Mouse (Mus musculus) limb, embryonic 12.5 days (tissue): Measurements from ENCODE around the gene Slc24a3. TPM values are rescaled to one million over a fixed set of nuclear protein-coding genes. Genes with fewer than 3 reads are reported as not detected.
A peak's percentile ranks its signal among the peaks of the same experiment; 100 is the strongest.

ENCODE experiments used
- ATAC-seq: fragments of 200-750 bp; cut with Nextera tagmentation; 2 replicates; pipeline ENCODE4 v1.8.0; 2017; ENCODE audit warnings: low read depth, moderate TSS enrichment; ENCODE audit not compliant: insufficient number of reproducible peaks, insufficient read depth, low FRiP score, low TSS enrichment
- H3K27ac ChIP-seq: fragments of 300-500 bp; sonication (generic); 2 replicates; pipeline ENCODE4 v1.5.1; 2016; ENCODE audit warnings: mild to moderate bottlenecking, moderate library complexity
- H3K27me3 ChIP-seq: fragments of 300-500 bp; sonication (generic); 2 replicates; pipeline ENCODE4 v1.6.1; 2016; ENCODE audit warnings: mild to moderate bottlenecking, moderate library complexity
- H3K36me3 ChIP-seq: fragments of 300-500 bp; sonication (generic); 2 replicates; pipeline ENCODE4 v1.6.1; 2016; ENCODE audit warnings: mild to moderate bottlenecking, moderate library complexity
- H3K4me1 ChIP-seq: fragments of 300-500 bp; sonication (generic); replicated peaks from 2 replicates; pipeline ENCODE4 v1.6.1; 2016
- H3K4me2 ChIP-seq: fragments of 300-500 bp; sonication (generic); 2 replicates; pipeline ENCODE4 v1.6.1; 2016; ENCODE audit warnings: mild to moderate bottlenecking, moderate library complexity
- H3K4me3 ChIP-seq: fragments of 300-500 bp; sonication (generic); replicated peaks from 2 replicates; pipeline ENCODE4 v1.5.1; 2016; ENCODE audit warnings: mild to moderate bottlenecking
- H3K9ac ChIP-seq: fragments of 300-500 bp; sonication (generic); replicated peaks from 2 replicates; pipeline ENCODE4 v1.6.1; 2016; ENCODE audit warnings: mild to moderate bottlenecking, moderate library complexity
- H3K9me3 ChIP-seq: fragments of 300-500 bp; sonication (generic); 2 replicates; pipeline ENCODE4 v1.6.1; 2016; ENCODE audit warnings: mild to moderate bottlenecking, moderate library complexity
- WGBS: fragments of 180-500 bp; shearing (Covaris S2); methylation state at CpG from one replicate; pipeline ENCODE4 v1.1.7; 2016; 5-methylcytosine and 5-hydroxymethylcytosine counted together
- polyA plus RNA-seq: library from polyadenylated mRNA; unstranded; fragments of >200 nt; fragmentation: Nextera tagmentation; extraction: Ambion mirVana; gene quantifications from 2 replicates; pipeline ENCODE4 v1.2.1, GENCODE M21; 2016

The Slc24a3 gene
- polyA plus RNA-seq, 1 experiment from 2014 or later = 1.3 TPM

GRCm38 (mm10) chr2:145401996-145402395 is 234.4 kb downstream of the Slc24a3 start:
- Histone ChIP-seq H3K9ac (no peak overlapping the region), H3K4me3 (no peak overlapping the region), H3K9me3 (no peaks in the 10 kb centered on the region), H3K36me3 (no peaks in the 10 kb centered on the region), H3K27ac (no peak overlapping the region), H3K4me2 (no peak overlapping the region), H3K4me1 (peaks cover 20% of the 10 kb centered on the region), H3K27me3 (no peaks in the 10 kb centered on the region)
- WGBS = 74% methylated on average over 2 of the region's 2 CpGs
- ATAC-seq = no peak

DNA sequence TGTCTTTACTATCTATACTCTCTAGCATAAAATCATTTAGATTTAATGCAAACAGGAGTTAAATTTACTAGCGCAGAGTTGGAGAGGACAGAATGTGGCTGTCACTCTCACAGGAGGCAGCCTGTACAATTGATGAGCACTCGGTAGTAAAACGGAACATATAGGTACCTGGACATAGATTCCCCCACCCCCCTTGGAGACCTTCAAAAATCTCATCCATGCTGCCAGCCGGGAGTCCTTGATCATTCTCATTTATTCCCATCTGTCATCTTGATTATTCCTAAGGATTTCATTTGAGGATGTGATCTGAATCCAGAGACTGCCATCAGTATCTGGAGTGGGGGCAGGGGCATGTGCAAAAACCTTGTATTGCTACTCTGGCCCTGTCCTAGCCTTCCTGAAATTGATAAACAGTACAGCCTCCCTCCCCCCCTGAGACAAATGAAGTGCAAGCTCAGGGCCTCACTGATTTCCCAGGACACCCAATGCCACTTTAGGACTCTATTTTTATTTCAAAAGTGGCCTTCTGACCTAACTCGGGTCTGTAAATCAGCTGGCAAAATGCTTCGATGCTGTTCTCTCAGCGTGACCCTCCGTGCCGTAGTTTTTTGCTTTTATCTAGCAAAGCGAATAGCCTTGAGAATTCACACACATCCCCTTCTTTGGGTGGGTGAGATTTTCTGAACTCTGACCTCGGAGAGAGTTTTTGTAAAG is 237.4 kb downstream of the Slc24a3 start:
- Histone ChIP-seq H3K4me1 (peaks cover 13% of the 10 kb centered on the region), H3K9ac (no peak overlapping the region), H3K27ac (no peak overlapping the region), H3K4me2 (no peak overlapping the region), H3K9me3 (no peaks in the 10 kb centered on the region), H3K36me3 (no peaks in the 10 kb centered on the region), H3K4me3 (no peak overlapping the region), H3K27me3 (no peaks in the 10 kb centered on the region)
- ATAC-seq = no peak
- 52% methylated on average over 11 of the region's 11 CpGs for WGBS

GRCm38 (mm10) chr2:145405746-145406145 is 238.2 kb downstream of the Slc24a3 start:
- no peak overlapping the region for H3K4me3 ChIP-seq
- 24% methylated on average over 4 of the region's 4 CpGs for WGBS
- H3K4me2 ChIP-seq = no peak overlapping the region
- H3K4me1 ChIP-seq = peaks cover 13% of the 10 kb centered on the region
- H3K9me3 ChIP-seq = no peaks in the 10 kb centered on the region
- no peak for ATAC-seq
- no peaks in the 10 kb centered on the region for H3K36me3 ChIP-seq
- no peaks in the 10 kb centered on the region for H3K27me3 ChIP-seq
- H3K27ac ChIP-seq = no peak overlapping the region
- no peak overlapping the region for H3K9ac ChIP-seq

DNA sequence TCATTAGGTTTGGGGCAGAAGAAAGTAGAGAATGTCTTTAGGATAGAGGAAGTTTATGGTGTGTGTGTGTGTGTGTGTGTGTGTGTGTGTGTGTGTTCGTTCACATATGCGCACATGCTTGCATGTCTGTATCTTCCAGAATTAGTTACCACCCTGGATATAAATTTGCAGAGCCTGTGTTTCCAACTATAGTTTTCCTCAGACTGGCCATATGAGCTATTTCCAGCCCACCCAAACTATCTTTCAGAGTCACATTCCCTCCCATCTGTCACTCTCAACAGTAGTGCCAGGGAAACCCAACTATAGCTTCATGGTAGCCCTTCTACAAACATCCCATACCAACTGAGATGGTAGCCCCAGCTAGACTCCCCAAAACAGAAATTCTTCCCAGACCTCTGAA is 250.2 kb downstream of the Slc24a3 start:
- Histone ChIP-seq H3K4me2 (no peak overlapping the region), H3K4me1 (peaks cover 6% of the 10 kb centered on the region; the same call in 1 of the 2 replicates), H3K4me3 (no peak overlapping the region), H3K36me3 (no peaks in the 10 kb centered on the region), H3K27me3 (no peaks in the 10 kb centered on the region), H3K9ac (no peak overlapping the region), H3K9me3 (no peaks in the 10 kb centered on the region), H3K27ac (no peak overlapping the region)
- WGBS = 87% methylated on average over 2 of the region's 2 CpGs
- no peak for ATAC-seq

- H3K9me3 ChIP-seq = no peaks in the 10 kb centered on the region
- H3K36me3 ChIP-seq = no peaks in the 10 kb centered on the region
- no peak overlapping the region for H3K9ac ChIP-seq
- no peak overlapping the region for H3K27ac ChIP-seq
- ATAC-seq = no peak
- no peaks in the 10 kb centered on the region for H3K27me3 ChIP-seq
- no peak overlapping the region for H3K4me2 ChIP-seq
- H3K4me1 ChIP-seq = peaks cover 6% of the 10 kb centered on the region; the same call in 1 of the 2 replicates
- no peak overlapping the region for H3K4me3 ChIP-seq
- 75% methylated on average over 2 of the region's 2 CpGs for WGBS
These were observed 251.5 kb downstream of the Slc24a3 start for GRCm38 (mm10) chr2:145419078-145419477.

- Histone ChIP-seq H3K36me3 (no peaks in the 10 kb centered on the region), H3K27ac (no peak overlapping the region), H3K9ac (no peak overlapping the region), H3K27me3 (no peaks in the 10 kb centered on the region), H3K4me3 (no peak overlapping the region), H3K9me3 (no peaks in the 10 kb centered on the region), H3K4me1 (peaks cover 6% of the 10 kb centered on the region; the same call in 1 of the 2 replicates), H3K4me2 (no peak overlapping the region)
- WGBS = 74% methylated on average over 5 of the region's 5 CpGs
- 0 out of 2 replicates have a peak, but pooled peaks have one; percentile 6 for ATAC-seq
These were observed 253.7 kb downstream of the Slc24a3 start for GRCm38 (mm10) chr2:145420967-145421888.

DNA sequence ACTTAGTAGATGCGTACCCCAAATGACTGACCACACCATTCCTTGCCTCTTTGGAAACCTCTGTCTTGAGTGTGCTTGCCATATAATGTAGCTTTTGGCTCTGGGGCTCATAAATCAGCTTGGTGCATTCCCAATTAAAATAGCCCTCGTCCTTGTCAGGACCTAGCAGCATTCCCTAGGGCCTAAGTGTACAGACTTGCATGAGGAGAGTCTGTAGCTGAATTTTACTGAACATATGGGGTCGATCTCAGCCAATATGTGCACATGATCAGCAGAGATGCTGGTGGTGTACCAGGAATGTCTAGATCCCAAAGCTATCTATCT is 254.3 kb downstream of the Slc24a3 start:
- Histone ChIP-seq H3K4me1 (peaks cover 6% of the 10 kb centered on the region; the same call in 1 of the 2 replicates), H3K27me3 (no peaks in the 10 kb centered on the region), H3K36me3 (no peaks in the 10 kb centered on the region), H3K27ac (no peak overlapping the region), H3K4me2 (no peak overlapping the region), H3K9me3 (no peaks in the 10 kb centered on the region), H3K4me3 (no peak overlapping the region), H3K9ac (no peak overlapping the region)
- WGBS = 55% methylated on average over 3 of the region's 3 CpGs
- ATAC-seq = no peak

- no peaks in the 10 kb centered on the region for H3K4me1 ChIP-seq
- 87% methylated on average over 5 of the region's 5 CpGs for WGBS
- H3K9me3 ChIP-seq = no peaks in the 10 kb centered on the region
- no peak overlapping the region for H3K9ac ChIP-seq
- no peaks in the 10 kb centered on the region for H3K36me3 ChIP-seq
- H3K27ac ChIP-seq = no peak overlapping the region
- H3K4me3 ChIP-seq = no peak overlapping the region
- no peaks in the 10 kb centered on the region for H3K27me3 ChIP-seq
- no peak overlapping the region for H3K4me2 ChIP-seq
- ATAC-seq = no peak
These were observed 262.4 kb downstream of the Slc24a3 start for GRCm38 (mm10) chr2:145429982-145430381.

DNA sequence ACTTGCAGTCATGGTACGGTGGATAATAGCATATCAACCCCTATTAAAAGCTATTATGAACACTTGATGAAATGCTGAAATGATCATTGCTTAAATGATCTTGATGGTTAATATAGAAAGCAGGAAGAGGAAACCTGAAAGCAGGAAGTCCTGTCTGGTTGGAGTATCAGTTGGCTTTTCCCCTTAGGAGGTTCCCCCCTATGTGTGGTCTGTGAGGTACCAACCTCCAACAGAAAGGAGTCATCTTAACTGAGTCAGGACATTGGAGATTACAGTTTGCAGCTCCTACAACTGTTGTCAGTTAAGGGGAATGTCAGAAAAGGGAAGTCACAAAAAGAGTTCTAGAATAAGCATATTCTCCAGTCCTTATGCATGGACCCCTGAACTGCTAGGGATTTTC is 266.5 kb downstream of the Slc24a3 start:
- no peak overlapping the region for H3K27ac ChIP-seq
- H3K9me3 ChIP-seq = no peaks in the 10 kb centered on the region
- no peak for ATAC-seq
- H3K9ac ChIP-seq = no peak overlapping the region
- 92% methylated on average over 1 of the region's 1 CpGs for WGBS
- H3K27me3 ChIP-seq = no peaks in the 10 kb centered on the region
- H3K4me2 ChIP-seq = no peak overlapping the region
- no peaks in the 10 kb centered on the region for H3K4me1 ChIP-seq
- H3K4me3 ChIP-seq = no peak overlapping the region
- H3K36me3 ChIP-seq = no peaks in the 10 kb centered on the region

GRCm38 (mm10) chr2:145438336-145438735 is 270.8 kb downstream of the Slc24a3 start:
- Histone ChIP-seq H3K9ac (no peak overlapping the region), H3K9me3 (no peaks in the 10 kb centered on the region), H3K36me3 (no peaks in the 10 kb centered on the region), H3K27ac (no peak overlapping the region), H3K4me3 (no peak overlapping the region), H3K27me3 (no peaks in the 10 kb centered on the region), H3K4me1 (no peaks in the 10 kb centered on the region), H3K4me2 (no peak overlapping the region)
- WGBS = 73% methylated on average over 5 of the region's 5 CpGs
- no peak for ATAC-seq

GRCm38 (mm10) chr2:145439755-145440154 is 272.2 kb downstream of the Slc24a3 start:
- H3K36me3 ChIP-seq = no peaks in the 10 kb centered on the region
- no peaks in the 10 kb centered on the region for H3K9me3 ChIP-seq
- no peak for ATAC-seq
- WGBS = 95% methylated on average over 1 of the region's 1 CpGs
- no peak overlapping the region for H3K9ac ChIP-seq
- no peaks in the 10 kb centered on the region for H3K4me1 ChIP-seq
- no peaks in the 10 kb centered on the region for H3K27me3 ChIP-seq
- H3K4me2 ChIP-seq = no peak overlapping the region
- no peak overlapping the region for H3K27ac ChIP-seq
- H3K4me3 ChIP-seq = no peak overlapping the region
